Mouse (Mus musculus) lung, postnatal 0 days (tissue): ENCODE results near the gene St3gal6. TPM values are rescaled to one million over a fixed set of nuclear protein-coding genes. Genes with fewer than 3 reads are reported as not detected.
A peak's percentile ranks its signal among the peaks of the same experiment; 100 is the strongest.

ENCODE experiments used
- ATAC-seq: fragments of 200-750 bp; cut with Nextera tagmentation; 2 replicates; pipeline ENCODE4 v1.8.0; 2017; ENCODE audit warnings: moderate library complexity
- DNase-seq: peaks from one replicate; pipeline ENCODE4 v3.0.0-alpha.2; 2016; ENCODE audit warnings: low spot score
- H3K27ac ChIP-seq: fragments of 300-500 bp; sonication (generic); 2 replicates; pipeline ENCODE4 v1.5.1; 2014; ENCODE audit warnings: antibody characterized with exemption, mild to moderate bottlenecking, low read length, mixed read lengths
- H3K27me3 ChIP-seq: fragments of 300-500 bp; sonication (generic); replicated peaks from 2 replicates; pipeline ENCODE4 v1.6.1; 2014; ENCODE audit warnings: low read length, mixed read lengths; ENCODE audit not compliant: insufficient read depth
- H3K36me3 ChIP-seq: fragments of 300-500 bp; sonication (generic); 2 replicates; pipeline ENCODE4 v1.6.1; 2014; ENCODE audit warnings: low read length, mixed read lengths; ENCODE audit not compliant: insufficient read depth
- H3K4me1 ChIP-seq: fragments of 300-500 bp; sonication (generic); 2 replicates; pipeline ENCODE4 v1.6.1; 2014; ENCODE audit warnings: antibody characterized with exemption, low read depth, low read length, mixed read lengths; ENCODE audit not compliant: insufficient read depth
- H3K4me2 ChIP-seq: fragments of 300-500 bp; sonication (generic); replicated peaks from 2 replicates; pipeline ENCODE4 v1.6.1; 2014; ENCODE audit warnings: low read depth, mild to moderate bottlenecking, low read length, moderate library complexity, mixed read lengths
- H3K4me3 ChIP-seq: fragments of 300-500 bp; sonication (generic); 2 replicates; pipeline ENCODE4 v1.5.1; 2014; ENCODE audit warnings: low read depth, low read length
- H3K9ac ChIP-seq: fragments of 300-500 bp; sonication (generic); replicated peaks from 2 replicates; pipeline ENCODE4 v1.6.1; 2014; ENCODE audit warnings: low read depth, mild to moderate bottlenecking
- H3K9me3 ChIP-seq: fragments of 300-500 bp; sonication (generic); 2 replicates; pipeline ENCODE4 v1.6.1; 2016; ENCODE audit warnings: low read length, mixed read lengths
- CTCF ChIP-seq: IDR thresholded peaks from 2 replicates; pipeline ENCODE4 v1.5.1; 2016; ENCODE audit warnings: antibody characterized with exemption, mild to moderate bottlenecking
- EP300 ChIP-seq: IDR thresholded peaks from 2 replicates; pipeline ENCODE4 v1.6.1; 2016; ENCODE audit warnings: antibody characterized with exemption, mild to moderate bottlenecking, control low read depth
- WGBS: fragments of 180-500 bp; shearing (Covaris S2); extraction: QIAGEN DNeasy Blood & Tissue Kit; methylation state at CpG from one replicate; pipeline ENCODE4 v1.1.7; 2014; 5-methylcytosine and 5-hydroxymethylcytosine counted together
- polyA plus RNA-seq: library from polyadenylated mRNA; unstranded; fragments of >200 nt; fragmentation: Nextera tagmentation; extraction: Ambion mirVana; gene quantifications from 2 replicates; pipeline ENCODE4 v1.2.1, GENCODE M21; 2015

Gene St3gal6
- polyA plus RNA-seq, 1 experiment from 2014 or later: 56.0 TPM

- no peak overlapping the region for H3K27ac ChIP-seq
- H3K4me3 ChIP-seq: no peak overlapping the region
- H3K4me1 ChIP-seq: no peaks in the 10 kb centered on the region
- TF ChIP-seq EP300 (no peak), CTCF (no peak)
- DNase-seq (no peak), ATAC-seq (no peak)
- H3K36me3 ChIP-seq: no peaks in the 10 kb centered on the region
- no peak overlapping the region for H3K4me2 ChIP-seq
- no peaks in the 10 kb centered on the region for H3K9me3 ChIP-seq
- WGBS: 24% methylated on average over 1 of the region's 1 CpGs
- H3K27me3 ChIP-seq: no peaks in the 10 kb centered on the region
- no peak overlapping the region for H3K9ac ChIP-seq
These were observed 22.1 kb upstream of the St3gal6 start for GRCm38 (mm10) chr16:58546128-58546527.

- Histone ChIP-seq H3K4me1 (no peaks in the 10 kb centered on the region), H3K4me2 (no peak overlapping the region), H3K36me3 (no peaks in the 10 kb centered on the region), H3K27ac (no peak overlapping the region), H3K4me3 (no peak overlapping the region), H3K9ac (no peak overlapping the region), H3K27me3 (no peaks in the 10 kb centered on the region), H3K9me3 (no peaks in the 10 kb centered on the region)
- TF ChIP-seq CTCF (no peak), EP300 (no peak)
- ATAC-seq (no peak), DNase-seq (no peak)
- WGBS: 57% methylated on average over 1 of the region's 1 CpGs
These were observed 15.4 kb upstream of the St3gal6 start for GRCm38 (mm10) chr16:58539490-58539889.

DNA sequence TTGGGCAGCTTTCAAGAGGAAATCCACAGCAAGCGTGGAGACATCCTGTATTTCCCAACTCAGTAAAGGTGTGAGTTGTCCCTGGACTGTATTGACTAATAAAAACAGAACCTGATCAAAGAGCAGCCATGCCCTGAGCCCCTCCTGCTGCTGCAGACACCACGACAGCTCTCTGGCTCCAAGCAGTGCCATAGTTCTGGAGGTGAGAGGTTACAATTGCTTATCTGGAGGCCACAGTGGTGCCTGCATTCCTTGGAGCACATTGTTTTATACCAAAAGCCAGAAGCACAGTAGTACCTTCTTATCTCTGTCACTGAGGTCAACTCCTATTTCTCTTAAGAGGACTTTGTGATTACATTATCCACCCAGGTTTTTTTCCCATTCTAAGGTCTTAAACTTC is 15.0 kb upstream of the St3gal6 start:
- TF ChIP-seq CTCF (no peak), EP300 (no peak)
- Histone ChIP-seq H3K27ac (no peak overlapping the region), H3K9me3 (no peaks in the 10 kb centered on the region), H3K36me3 (no peaks in the 10 kb centered on the region), H3K4me3 (no peak overlapping the region), H3K9ac (no peak overlapping the region), H3K4me1 (no peaks in the 10 kb centered on the region), H3K27me3 (no peaks in the 10 kb centered on the region), H3K4me2 (no peak overlapping the region)
- no peak for ATAC-seq
- no peak for DNase-seq
- 46% methylated on average over 2 of the region's 2 CpGs for WGBS

GRCm38 (mm10) chr16:58536076-58536475 is 12.0 kb upstream of the St3gal6 start:
- H3K4me1 ChIP-seq: no peaks in the 10 kb centered on the region
- no peaks in the 10 kb centered on the region for H3K36me3 ChIP-seq
- H3K9me3 ChIP-seq: no peaks in the 10 kb centered on the region
- WGBS: 59% methylated on average over 2 of the region's 2 CpGs
- H3K9ac ChIP-seq: no peak overlapping the region
- ATAC-seq (0 out of 2 replicates have a peak, but pooled peaks have one; percentile 32), DNase-seq (peak; percentile 74)
- no peak overlapping the region for H3K4me3 ChIP-seq
- H3K4me2 ChIP-seq: no peak overlapping the region
- no peaks in the 10 kb centered on the region for H3K27me3 ChIP-seq
- H3K27ac ChIP-seq: no peak overlapping the region
- TF ChIP-seq CTCF: no peak
- TF ChIP-seq EP300: no peak

- no peak for ATAC-seq
- 66% methylated on average over 5 of the region's 5 CpGs for WGBS
- Histone ChIP-seq H3K36me3 (no peaks in the 10 kb centered on the region), H3K27me3 (no peaks in the 10 kb centered on the region), H3K4me1 (no peaks in the 10 kb centered on the region), H3K4me2 (no peak overlapping the region), H3K4me3 (no peak overlapping the region), H3K9me3 (no peaks in the 10 kb centered on the region), H3K27ac (no peak overlapping the region), H3K9ac (no peak overlapping the region)
- TF ChIP-seq CTCF (no peak), EP300 (no peak)
- DNase-seq: no peak
These were observed 11.2 kb upstream of the St3gal6 start for GRCm38 (mm10) chr16:58535236-58535635.

DNA sequence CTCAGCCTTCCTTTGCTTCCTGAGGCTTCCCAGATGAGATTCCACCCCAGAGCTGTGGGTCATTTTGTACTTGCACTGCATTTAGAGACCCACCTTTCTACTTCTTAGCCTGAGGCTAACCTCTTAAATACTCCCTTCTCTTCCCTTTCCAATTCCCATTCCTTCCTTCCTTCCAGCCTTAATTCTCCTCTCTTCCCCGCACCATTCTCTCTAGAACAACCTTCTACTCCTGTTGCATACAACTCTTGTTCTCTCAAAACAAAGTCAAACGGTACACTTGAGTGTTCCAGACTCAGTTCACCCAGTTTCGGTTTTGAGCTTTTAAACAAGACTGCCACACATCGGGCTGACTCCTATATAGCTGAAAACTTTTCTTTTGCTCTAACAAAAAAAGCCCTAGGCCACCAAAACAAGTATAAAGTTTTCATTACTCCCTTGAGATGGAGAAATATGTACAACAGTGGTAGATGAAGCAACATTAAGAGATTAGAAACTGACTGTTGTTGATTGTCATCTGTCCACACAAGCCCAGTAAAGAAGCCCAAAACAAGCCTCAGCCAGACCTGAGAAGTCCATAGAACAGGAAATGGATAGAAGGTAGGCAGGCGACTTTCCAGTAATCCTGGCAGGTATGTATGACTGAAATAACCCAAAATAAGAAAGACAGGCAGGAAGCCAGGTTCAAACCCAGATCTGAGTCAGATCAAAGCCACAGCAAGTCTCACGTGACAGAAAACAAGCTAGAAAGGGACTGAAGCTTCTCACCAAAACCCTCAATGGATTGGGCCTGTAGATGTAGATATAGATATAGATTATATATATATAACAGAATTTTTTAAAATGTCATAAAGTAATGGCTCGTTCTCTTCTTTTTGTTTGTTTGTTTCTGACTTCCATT is 10.5 kb upstream of the St3gal6 start:
- no peaks in the 10 kb centered on the region for H3K36me3 ChIP-seq
- ATAC-seq: no peak
- no peak overlapping the region for H3K27ac ChIP-seq
- no peak for DNase-seq
- H3K4me3 ChIP-seq: no peak overlapping the region
- H3K9me3 ChIP-seq: no peaks in the 10 kb centered on the region
- H3K4me1 ChIP-seq: no peaks in the 10 kb centered on the region
- no peaks in the 10 kb centered on the region for H3K27me3 ChIP-seq
- TF ChIP-seq EP300 (no peak), CTCF (no peak)
- no peak overlapping the region for H3K4me2 ChIP-seq
- 78% methylated on average over 7 of the region's 7 CpGs for WGBS
- H3K9ac ChIP-seq: no peak overlapping the region
